15 mouse cellular contexts compared by ENCODE assay signal in the genomic region with DNA sequence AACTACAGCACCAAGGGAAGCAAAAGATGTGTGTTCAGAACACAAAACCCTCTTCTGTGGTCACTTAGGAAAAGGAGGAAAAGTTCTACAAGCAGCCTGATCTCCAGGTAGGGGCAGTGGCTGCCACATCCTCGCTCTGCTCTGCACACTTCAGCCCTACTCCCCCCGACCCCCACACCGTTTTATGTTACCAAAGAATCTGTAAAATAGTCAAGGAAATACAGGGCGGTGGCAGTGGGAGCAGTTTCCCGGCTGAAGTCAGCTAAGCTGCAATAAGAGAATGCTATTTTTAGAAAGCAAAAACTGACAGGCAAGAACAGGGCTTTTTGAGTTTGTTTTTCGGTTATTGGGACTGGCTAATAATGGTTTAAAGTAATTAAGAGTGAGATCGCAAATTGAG.
DNase-seq lines count a peak whose midpoint lies in the region; ATAC-seq and TF ChIP-seq lines count a peak whose summit lies in the region.
"Had no signal": no experiment of that assay in that cellular context is flagged by ENCODE, and none has a peak within 500 bp of the region (broad histone marks: within the 10 kb centered on the region; RNA-seq: fewer than 3 reads in every experiment).

No protein-coding gene starts in this region.

- H3K27ac ChIP-seq in kidney, adult 2 months (ENCODE audit: insufficient read depth, low read depth, low read length): no peak overlapping the region
- H3K27ac ChIP-seq in kidney, embryonic 14.5 days (ENCODE audit: low read depth, low read length): no peak overlapping the region
- no peak overlapping the region for H3K27ac ChIP-seq in heart, embryonic 16.5 days (ENCODE audit: low read length)
- no peak overlapping the region for H3K27ac ChIP-seq in limb, embryonic 12.5 days
- no peak overlapping the region for H3K27ac ChIP-seq in liver, embryonic 11.5 days (ENCODE audit: low read depth, low read length)
- H3K27ac ChIP-seq: embryonic facial prominence, embryonic 10.5 days; lung, embryonic 15.5 days had no signal

- no peaks in the 10 kb centered on the region for H3K4me1 ChIP-seq in kidney, adult 2 months (ENCODE audit: control insufficient read depth, insufficient read depth, low read length)
- H3K4me1 ChIP-seq in kidney, embryonic 14.5 days (ENCODE audit: control insufficient read depth, insufficient read depth, low read length): peaks cover 10% of the 10 kb centered on the region
- peaks cover 4% of the 10 kb centered on the region for H3K4me1 ChIP-seq in heart, embryonic 16.5 days (ENCODE audit: control insufficient read depth, insufficient read depth, low read length)
- H3K4me1 ChIP-seq in limb, embryonic 12.5 days (replicated peaks): peaks cover 44% of the 10 kb centered on the region
- H3K4me1 ChIP-seq in liver, embryonic 11.5 days (replicated peaks; ENCODE audit: control insufficient read depth, insufficient read depth, low read length): no peaks in the 10 kb centered on the region
- H3K4me1 ChIP-seq: lung, embryonic 15.5 days had no signal

- no peaks in the 10 kb centered on the region for H3K36me3 ChIP-seq in kidney, adult 2 months (ENCODE audit: control insufficient read depth, insufficient read depth, low read length)
- H3K36me3 ChIP-seq in kidney, embryonic 14.5 days (ENCODE audit: control insufficient read depth, insufficient read depth, low read length): no peaks in the 10 kb centered on the region
- H3K36me3 ChIP-seq in heart, embryonic 16.5 days (ENCODE audit: control insufficient read depth, insufficient read depth): no peaks in the 10 kb centered on the region
- H3K36me3 ChIP-seq in limb, embryonic 12.5 days: no peaks in the 10 kb centered on the region
- H3K36me3 ChIP-seq in liver, embryonic 11.5 days (ENCODE audit: control insufficient read depth, insufficient read depth, low read length): no peaks in the 10 kb centered on the region
- H3K36me3 ChIP-seq: embryonic facial prominence, embryonic 10.5 days; lung, embryonic 15.5 days had no signal

- no peak overlapping the region for H3K4me3 ChIP-seq in kidney, adult 2 months (ENCODE audit: insufficient read depth, low read depth, low read length)
- no peak overlapping the region for H3K4me3 ChIP-seq in kidney, embryonic 14.5 days (ENCODE audit: low read length)
- H3K4me3 ChIP-seq in heart, embryonic 16.5 days (ENCODE audit: low read length): no peak overlapping the region
- H3K4me3 ChIP-seq in limb, embryonic 12.5 days (replicated peaks): no peak overlapping the region
- H3K4me3 ChIP-seq in liver, embryonic 11.5 days (ENCODE audit: low read depth, low read length): no peak overlapping the region
- H3K4me3 ChIP-seq: embryonic facial prominence, embryonic 10.5 days; lung, embryonic 15.5 days; megakaryocyte, embryonic 14.5 days had no signal

- H3K9me3 ChIP-seq in kidney, embryonic 14.5 days (ENCODE audit: control insufficient read depth, low read length): no peaks in the 10 kb centered on the region
- no peaks in the 10 kb centered on the region for H3K9me3 ChIP-seq in heart, embryonic 16.5 days (replicated peaks; ENCODE audit: control insufficient read depth, low read length)
- H3K9me3 ChIP-seq in limb, embryonic 12.5 days: no peaks in the 10 kb centered on the region
- H3K9me3 ChIP-seq in liver, embryonic 11.5 days (ENCODE audit: control insufficient read depth, low read length): no peaks in the 10 kb centered on the region
- H3K9me3 ChIP-seq: embryonic facial prominence, embryonic 10.5 days; lung, embryonic 15.5 days; megakaryocyte, embryonic 14.5 days had no signal

- WGBS in kidney, adult 2 months: 35% methylated on average over 7 of the region's 7 CpGs
- 19% methylated on average over 7 of the region's 7 CpGs for WGBS in kidney, embryonic 14.5 days
- 21% methylated on average over 7 of the region's 7 CpGs for WGBS in heart, embryonic 16.5 days
- WGBS in limb, embryonic 12.5 days: 11% methylated on average over 7 of the region's 7 CpGs
- 36% methylated on average over 7 of the region's 7 CpGs for WGBS in liver, embryonic 11.5 days

- no peak for ATAC-seq in kidney, embryonic 14.5 days (ENCODE audit: low FRiP score, low TSS enrichment)
- no peak for ATAC-seq in heart, embryonic 16.5 days (replicated peaks; ENCODE audit: extremely low read depth, insufficient read depth, low FRiP score)
- ATAC-seq in limb, embryonic 12.5 days (ENCODE audit: insufficient number of reproducible peaks, insufficient read depth, low FRiP score, low TSS enrichment, low read depth): no peak
- no peak for ATAC-seq in liver, embryonic 11.5 days (replicated peaks; ENCODE audit: low FRiP score)
- ATAC-seq: Patski had no signal

- no peak for TF ChIP-seq CTCF in kidney, adult 2 months (conservative IDR thresholded peaks at IDR 0.05; ENCODE audit: insufficient read depth, insufficient read length, low read depth, low read length)

- no peak overlapping the region for H3K4me2 ChIP-seq in kidney, embryonic 14.5 days (replicated peaks; ENCODE audit: low read depth, low read length)
- H3K4me2 ChIP-seq in heart, embryonic 16.5 days (ENCODE audit: low read depth, low read length): peak overlapping the region; percentile 32; the same call in 1 of the 2 replicates
- H3K4me2 ChIP-seq in limb, embryonic 12.5 days: peak overlapping the region; percentile 28
- no peak overlapping the region for H3K4me2 ChIP-seq in liver, embryonic 11.5 days
- H3K4me2 ChIP-seq: lung, embryonic 15.5 days had no signal

- H3K27me3 ChIP-seq in kidney, adult 2 months (replicated peaks; ENCODE audit: control insufficient read depth, insufficient read depth, low read length): no peaks in the 10 kb centered on the region
- H3K27me3 ChIP-seq in kidney, embryonic 14.5 days (ENCODE audit: control insufficient read depth, insufficient read depth, low read length): peaks cover 4% of the 10 kb centered on the region; the same call in 1 of the 2 replicates
- 0 out of 2 replicates have a peak, but pooled peaks cover 6% of the 10 kb centered on the region for H3K27me3 ChIP-seq in heart, embryonic 16.5 days (ENCODE audit: control insufficient read depth, insufficient read depth, low read length)
- peaks cover 24% of the 10 kb centered on the region for H3K27me3 ChIP-seq in limb, embryonic 12.5 days
- no peaks in the 10 kb centered on the region for H3K27me3 ChIP-seq in liver, embryonic 11.5 days (replicated peaks; ENCODE audit: control insufficient read depth, insufficient read depth, low read length)
- H3K27me3 ChIP-seq: Patski had no signal

- peak; percentile 28 to 48 for DNase-seq in cerebellum, postnatal 10 days
- no peak for DNase-seq in cerebellum, adult 11 months
- peak; percentile 13 for DNase-seq in kidney, adult 2 months
- DNase-seq in liver, embryonic 11.5 days (ENCODE audit: low spot score): no peak
- no peak for DNase-seq in urinary bladder, postnatal 14 days (ENCODE audit: low spot score)
- DNase-seq: cerebellum, adult 2 months; kidney, adult 11 months; thymus, postnatal 36 days had no signal

- no peak for TF ChIP-seq POLR2A in kidney, adult 2 months (IDR thresholded peaks at IDR 0.05; ENCODE audit: low read depth, low read length)

- H3K9ac ChIP-seq in kidney, embryonic 14.5 days (ENCODE audit: low read depth, low read length): no peak overlapping the region
- peak overlapping the region; percentile 48; the same call in 1 of the 2 replicates for H3K9ac ChIP-seq in heart, embryonic 16.5 days (ENCODE audit: low read length)
- no peak overlapping the region for H3K9ac ChIP-seq in limb, embryonic 12.5 days (replicated peaks)
- no peak overlapping the region for H3K9ac ChIP-seq in liver, embryonic 11.5 days (ENCODE audit: low read depth, low read length)
- H3K9ac ChIP-seq: lung, embryonic 15.5 days had no signal

Comparison
In these comparisons a context has a peak if more than half of its experiments do, and no peak if none do; other contexts are left out.
1. DNase-seq: peak in cerebellum, postnatal 10 days (2 of 2) and kidney, adult 2 months (single experiment); none in cerebellum, adult 11 months (single experiment), liver, embryonic 11.5 days (single experiment) and urinary bladder, postnatal 14 days (single experiment).
2. H3K4me2 ChIP-seq: peak in heart, embryonic 16.5 days (single experiment) and limb, embryonic 12.5 days (single experiment); none in kidney, embryonic 14.5 days (single experiment) and liver, embryonic 11.5 days (single experiment).